Mouse (Mus musculus) subcutaneous adipose tissue, adult 2 months (tissue): ENCODE measurements around the gene Olfr910. TPM values are rescaled to one million over a fixed set of nuclear protein-coding genes. Genes with fewer than 3 reads are reported as not detected.

ENCODE experiments used
- polyA plus RNA-seq: library from polyadenylated mRNA; depleted of rRNA; stranded (reverse); fragments of >200 nt; gene quantifications from 2 replicates; pipeline ENCODE4 v1.2.3, GENCODE M21; 2012; ENCODE audit warnings: low replicate concordance; rRNA removed

Olfr910 gene
- polyA plus RNA-seq, result not detected in 2 replicates

GRCm38 (mm10) chr9:38537549-38537948, at the start of gene Olfr910:
Gene Olfr910 (plus strand): TSS chr9:38537849.

GRCm38 (mm10) chr9:38495501-38495900, 42.1 kb upstream of the Olfr910 start, which contains the start of gene Olfr907:
Gene Olfr907 (plus strand): TSS chr9:38495801.

GRCm38 (mm10) chr9:38521280-38521679, 16.4 kb upstream of the Olfr910 start, which contains the start of gene Olfr911-ps1:
Gene Olfr911-ps1 (plus strand): TSS chr9:38521580.

GRCm38 (mm10) chr9:38579878-38580277, 42.2 kb downstream of the Olfr910 start, which contains the start of gene Olfr912:
Gene Olfr912 (plus strand): TSS chr9:38580178.

Other genes starting within 250 kb of the Olfr910 start
- gene Olfr896-ps1, start 246.7 kb upstream of the Olfr910 start, polyA plus RNA-seq, result not detected in 2 replicates
- not detected in 2 replicates for gene Olfr25, start 208.8 kb upstream of the Olfr910 start, polyA plus RNA-seq
- not detected in 2 replicates for gene Olfr898, start 189.4 kb upstream of the Olfr910 start, polyA plus RNA-seq
- not detected in 2 replicates for gene Olfr250, start 171.0 kb upstream of the Olfr910 start, polyA plus RNA-seq
- gene Olfr251, start 160.8 kb upstream of the Olfr910 start, polyA plus RNA-seq, result not detected in 2 replicates
- not detected in 2 replicates for gene Olfr147, start 136.2 kb upstream of the Olfr910 start, polyA plus RNA-seq
- not detected in 2 replicates for gene Olfr901, start 108.4 kb upstream of the Olfr910 start, polyA plus RNA-seq
- not detected in 2 replicates for gene Olfr902, start 90.2 kb upstream of the Olfr910 start, polyA plus RNA-seq
- gene Olfr904, start 74.7 kb upstream of the Olfr910 start, polyA plus RNA-seq, result not detected in 2 replicates
- not detected in 2 replicates for gene Olfr905, start 66.7 kb upstream of the Olfr910 start, polyA plus RNA-seq
- gene Olfr906, start 50.8 kb upstream of the Olfr910 start, polyA plus RNA-seq, result not detected in 2 replicates
- gene Olfr907, start 42.0 kb upstream of the Olfr910 start, polyA plus RNA-seq, result not detected in 2 replicates
- gene Olfr911-ps1, start 16.3 kb upstream of the Olfr910 start, polyA plus RNA-seq, result not detected in 2 replicates
- gene Olfr912, start 42.3 kb downstream of the Olfr910 start, polyA plus RNA-seq, result not detected in 2 replicates
- gene Olfr913, start 54.9 kb downstream of the Olfr910 start, polyA plus RNA-seq, result not detected in 2 replicates
- not detected in 2 replicates for gene Olfr914, start 67.3 kb downstream of the Olfr910 start, polyA plus RNA-seq
- not detected in 2 replicates for gene Olfr916, start 122.0 kb downstream of the Olfr910 start, polyA plus RNA-seq
- not detected in 2 replicates for gene Olfr917, start 128.0 kb downstream of the Olfr910 start, polyA plus RNA-seq
- gene Olfr918, start 136.8 kb downstream of the Olfr910 start, polyA plus RNA-seq, result not detected in 2 replicates
- gene Olfr919, start 165.8 kb downstream of the Olfr910 start, polyA plus RNA-seq, result not detected in 2 replicates
- gene Vwa5a, start 180.4 kb downstream of the Olfr910 start, polyA plus RNA-seq, result 29.9 and 35.9 TPM in 2 replicates
- gene Olfr920, start 214.4 kb downstream of the Olfr910 start, polyA plus RNA-seq, result 0.21 and 0.32 TPM in 2 replicates
- gene Olfr921, start 235.2 kb downstream of the Olfr910 start, polyA plus RNA-seq, result not detected in 2 replicates